Mouse (Mus musculus): ENCODE results near the gene Emc10. TPM values are rescaled to one million over a fixed set of nuclear protein-coding genes. Genes with fewer than 3 reads are reported as not detected.

Gene Emc10
- total RNA-seq, 1 experiment, result 64.2 TPM

DNA sequence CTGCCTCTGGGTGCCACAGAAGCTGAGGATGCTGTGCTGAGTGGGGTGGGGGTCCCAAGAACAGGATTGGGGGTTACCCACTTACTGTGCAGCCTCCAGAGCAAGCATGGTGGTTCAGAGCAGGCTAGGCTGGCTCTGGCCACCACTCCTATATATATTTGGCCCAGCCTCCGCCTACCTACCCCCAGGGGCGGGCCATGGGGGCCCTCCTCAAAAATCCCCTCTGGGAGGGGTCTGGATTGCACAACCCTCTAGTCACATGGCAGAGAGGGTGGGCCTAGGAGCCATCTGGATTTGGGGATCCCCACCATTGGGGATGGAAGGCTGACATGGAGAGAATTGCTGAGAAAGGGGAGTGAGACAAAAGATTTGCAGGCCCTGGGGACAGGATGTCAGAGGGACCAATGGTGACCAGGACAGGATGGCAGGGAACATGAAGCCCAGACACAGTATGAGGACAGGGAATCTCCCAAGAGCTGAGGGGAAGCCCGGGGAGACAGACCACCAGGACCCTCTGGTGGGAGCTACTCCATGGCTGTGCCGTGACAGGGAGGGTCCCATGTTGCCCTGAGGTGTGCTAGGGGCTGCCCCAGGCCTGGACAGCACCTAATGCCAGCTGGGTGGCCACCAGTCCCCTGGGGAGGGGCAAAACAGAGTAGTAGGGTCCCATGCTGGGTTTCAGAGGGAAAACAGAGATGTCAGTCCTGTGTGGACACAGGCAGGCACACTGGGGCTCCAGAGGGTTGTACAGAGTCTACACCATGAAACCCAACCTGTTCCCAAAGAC, 35.8 kb upstream of the Emc10 start, which contains the start of gene Spib:
Gene Spib (minus strand): TSS at position 126 of the 787 bp plus-strand sequence.
- Histone ChIP-seq H3K4me3 (ENCODE audit: insufficient read depth in 1 of 2, low read depth in 1 of 2, low read length in 2 of 2, poor library complexity in 1 of 2, severe bottlenecking in 1 of 2) (no peak within 1 kb of the TSS; a peak in 1 of 4 replicates), H3K9ac (ENCODE audit: insufficient read depth, low read depth, low read length, poor library complexity, severe bottlenecking) (no peak within 1 kb of the TSS), H3K27ac (ENCODE audit: insufficient read depth, low read depth, low read length, poor library complexity, severe bottlenecking) (no peak within 1 kb of the TSS), H3K36me3 (ENCODE audit: control insufficient read depth, insufficient read depth, low read length, poor library complexity, severe bottlenecking) (peaks cover 43% of the 10 kb centered on the region), H3K9me3 (ENCODE audit: control insufficient read depth, insufficient read depth, low read depth, low read length) (no peaks in the 10 kb centered on the region), H3K4me1 (ENCODE audit: control insufficient read depth in 2 of 2, insufficient read depth in 2 of 2, low read length in 2 of 2, poor library complexity in 1 of 2) (peaks cover 15 to 60% of the 10 kb centered on the region in 2 experiments; a peak in 3 of 4 replicates)
- in situ Hi-C loops (cut with MboI; ENCODE audit: low sequenced_read_pairs in 2 of 2, unreplicated experiment in 2 of 2), result no loop called here
- no peak for TF ChIP-seq HCFC1 (IDR thresholded peaks at IDR 0.05; ENCODE audit: borderline replicate concordance, insufficient read depth, low read length)
- TF ChIP-seq CHD2 (IDR thresholded peaks at IDR 0.05; ENCODE audit: low read depth, low read length), result no peak
- no peak for TF ChIP-seq MAFK (IDR thresholded peaks at IDR 0.05; ENCODE audit: insufficient read depth, low read depth, low read length)
- TF ChIP-seq ZNF384 (IDR thresholded peaks at IDR 0.05; ENCODE audit: low read depth, low read length), result no peak
- TF ChIP-seq ZC3H11A (IDR thresholded peaks at IDR 0.05; ENCODE audit: borderline replicate concordance, low read depth, low read length), result no peak
- DNase-seq (ENCODE audit: low read depth, low spot score), result no peak

GRCm38 (mm10) chr7:44531207-44531606, 34.9 kb upstream of the Emc10 start:
- Histone ChIP-seq H3K4me1 (ENCODE audit: control insufficient read depth in 2 of 2, insufficient read depth in 2 of 2, low read length in 2 of 2, poor library complexity in 1 of 2) (peaks cover 17 to 63% of the 10 kb centered on the region in 2 experiments; a peak in 3 of 4 replicates), H3K27ac (ENCODE audit: insufficient read depth, low read depth, low read length, poor library complexity, severe bottlenecking) (no peak overlapping the region), H3K9me3 (ENCODE audit: control insufficient read depth, insufficient read depth, low read depth, low read length) (no peaks in the 10 kb centered on the region), H3K36me3 (ENCODE audit: control insufficient read depth, insufficient read depth, low read length, poor library complexity, severe bottlenecking) (peaks cover 34% of the 10 kb centered on the region), H3K9ac (ENCODE audit: insufficient read depth, low read depth, low read length, poor library complexity, severe bottlenecking) (no peak overlapping the region), H3K4me3 (ENCODE audit: insufficient read depth in 1 of 2, low read depth in 1 of 2, low read length in 2 of 2, poor library complexity in 1 of 2, severe bottlenecking in 1 of 2) (no peak overlapping the region; a peak in 1 of 4 replicates)
- DNase-seq (ENCODE audit: low read depth, low spot score), result no peak
- in situ Hi-C loops (cut with MboI; ENCODE audit: low sequenced_read_pairs in 2 of 2, unreplicated experiment in 2 of 2), result no loop called here
- TF ChIP-seq CHD2 (IDR thresholded peaks at IDR 0.05; ENCODE audit: low read depth, low read length), result no peak
- no peak for TF ChIP-seq ZNF384 (IDR thresholded peaks at IDR 0.05; ENCODE audit: low read depth, low read length)
- TF ChIP-seq HCFC1 (IDR thresholded peaks at IDR 0.05; ENCODE audit: borderline replicate concordance, insufficient read depth, low read length), result no peak
- TF ChIP-seq ZC3H11A (IDR thresholded peaks at IDR 0.05; ENCODE audit: borderline replicate concordance, low read depth, low read length), result no peak
- no peak for TF ChIP-seq MAFK (IDR thresholded peaks at IDR 0.05; ENCODE audit: insufficient read depth, low read depth, low read length)

- no peak for TF ChIP-seq MAFK (IDR thresholded peaks at IDR 0.05; ENCODE audit: insufficient read depth, low read depth, low read length)
- TF ChIP-seq CHD2 (IDR thresholded peaks at IDR 0.05; ENCODE audit: low read depth, low read length), result no peak
- Histone ChIP-seq H3K9ac (ENCODE audit: insufficient read depth, low read depth, low read length, poor library complexity, severe bottlenecking) (no peak overlapping the region), H3K36me3 (ENCODE audit: control insufficient read depth, insufficient read depth, low read length, poor library complexity, severe bottlenecking) (peaks cover 30% of the 10 kb centered on the region), H3K4me1 (ENCODE audit: control insufficient read depth in 2 of 2, insufficient read depth in 2 of 2, low read length in 2 of 2, poor library complexity in 1 of 2) (peaks cover 15 to 57% of the 10 kb centered on the region in 2 experiments; a peak in 3 of 4 replicates), H3K9me3 (ENCODE audit: control insufficient read depth, insufficient read depth, low read depth, low read length) (no peaks in the 10 kb centered on the region), H3K27ac (ENCODE audit: insufficient read depth, low read depth, low read length, poor library complexity, severe bottlenecking) (no peak overlapping the region), H3K4me3 (ENCODE audit: insufficient read depth in 1 of 2, low read depth in 1 of 2, low read length in 2 of 2, poor library complexity in 1 of 2, severe bottlenecking in 1 of 2) (no peak overlapping the region)
- in situ Hi-C loops (cut with MboI; ENCODE audit: low sequenced_read_pairs in 2 of 2, unreplicated experiment in 2 of 2), result no loop called here
- DNase-seq (ENCODE audit: low read depth, low spot score), result no peak
Observed at GRCm38 (mm10) chr7:44530507-44530906, 34.2 kb upstream of the Emc10 start.

GRCm38 (mm10) chr7:44529518-44529917, 33.2 kb upstream of the Emc10 start:
- no peaks in the 10 kb centered on the region for H3K9me3 ChIP-seq (ENCODE audit: control insufficient read depth, insufficient read depth, low read depth, low read length)
- in situ Hi-C loops (cut with MboI; ENCODE audit: low sequenced_read_pairs in 2 of 2, unreplicated experiment in 2 of 2), result no loop called here
- TF ChIP-seq HCFC1 (IDR thresholded peaks at IDR 0.05; ENCODE audit: borderline replicate concordance, insufficient read depth, low read length) (no peak), ZC3H11A (IDR thresholded peaks at IDR 0.05; ENCODE audit: borderline replicate concordance, low read depth, low read length) (no peak), ZNF384 (IDR thresholded peaks at IDR 0.05; ENCODE audit: low read depth, low read length) (no peak), MAFK (IDR thresholded peaks at IDR 0.05; ENCODE audit: insufficient read depth, low read depth, low read length) (no peak), CHD2 (IDR thresholded peaks at IDR 0.05; ENCODE audit: low read depth, low read length) (no peak)
- peaks cover 12 to 53% of the 10 kb centered on the region in 2 experiments; a peak in 3 of 4 replicates for H3K4me1 ChIP-seq (ENCODE audit: control insufficient read depth in 2 of 2, insufficient read depth in 2 of 2, low read length in 2 of 2, poor library complexity in 1 of 2)
- H3K4me3 ChIP-seq (ENCODE audit: insufficient read depth in 1 of 2, low read depth in 1 of 2, low read length in 2 of 2, poor library complexity in 1 of 2, severe bottlenecking in 1 of 2), result no peak overlapping the region
- no peak overlapping the region for H3K9ac ChIP-seq (ENCODE audit: insufficient read depth, low read depth, low read length, poor library complexity, severe bottlenecking)
- peaks cover 21% of the 10 kb centered on the region for H3K36me3 ChIP-seq (ENCODE audit: control insufficient read depth, insufficient read depth, low read length, poor library complexity, severe bottlenecking)
- H3K27ac ChIP-seq (ENCODE audit: insufficient read depth, low read depth, low read length, poor library complexity, severe bottlenecking), result no peak overlapping the region
- no peak for DNase-seq (ENCODE audit: low read depth, low spot score)
